Mouse (Mus musculus): ENCODE data around the gene Acss2.

The Acss2 gene

GRCm38 (mm10) chr2:155517455-155518423 is at the start of gene Acss2, which contains the start of gene Ggt7:
Gene Acss2 (plus strand): TSS chr2:155517948.
Gene Ggt7 (minus strand): TSS chr2:155518237.
- DNase-seq: peak; percentile 100

DNA sequence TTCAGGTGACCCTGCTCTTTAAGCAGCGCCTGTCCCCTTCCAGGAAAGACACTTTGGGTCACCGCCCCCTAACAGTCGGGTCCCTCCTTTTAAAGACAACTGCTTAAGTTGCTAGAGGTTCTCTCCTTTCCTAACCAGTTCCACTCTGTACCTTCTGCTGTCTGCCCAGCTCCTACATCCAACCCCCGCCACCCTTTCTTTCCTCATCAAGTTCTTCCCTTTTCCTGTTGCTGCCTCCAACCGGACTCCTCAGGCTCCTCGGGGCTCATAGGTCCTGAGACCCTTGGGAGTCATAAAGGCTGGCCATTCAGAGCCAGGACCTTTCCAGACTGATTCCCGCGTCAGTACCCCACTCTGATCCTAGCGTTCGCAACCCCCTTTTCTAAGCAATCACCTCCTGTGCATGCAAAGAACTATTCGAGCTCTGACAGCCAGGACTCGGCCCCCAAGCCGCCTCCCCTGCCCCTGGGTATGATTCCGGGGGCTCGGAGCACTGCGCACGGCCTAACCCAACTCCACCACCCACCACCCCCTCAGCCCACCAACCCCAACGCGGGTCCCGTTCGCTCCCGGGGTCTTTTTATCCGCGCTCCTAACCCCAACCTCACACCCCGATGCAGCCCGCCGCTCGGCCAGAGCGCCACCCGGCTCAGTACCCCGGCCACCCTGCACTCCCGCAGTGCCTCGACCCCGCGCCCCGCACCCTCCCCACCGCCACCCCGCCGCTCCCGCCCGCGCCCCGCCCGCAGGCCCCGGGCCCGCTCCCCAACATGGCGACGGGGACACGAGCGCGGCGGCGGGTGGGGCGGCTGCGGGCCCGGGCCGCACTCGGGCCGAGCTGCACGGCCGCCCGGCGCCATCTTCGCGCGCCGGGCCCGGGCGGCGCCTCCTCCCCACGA is 44.8 kb upstream of the Acss2 start:
- peak; percentile 72 for DNase-seq

GRCm38 (mm10) chr2:155473570-155474088 is 44.1 kb upstream of the Acss2 start, which contains the start of gene Ncoa6:
Gene Ncoa6 (minus strand): TSS chr2:155473894.
- DNase-seq: peak; percentile 51

- peak; percentile 89 for DNase-seq
Observed at GRCm38 (mm10) chr2:155482021-155482420, 35.7 kb upstream of the Acss2 start.

GRCm38 (mm10) chr2:155490998-155491397 is 26.8 kb upstream of the Acss2 start:
- DNase-seq: no peak

DNA sequence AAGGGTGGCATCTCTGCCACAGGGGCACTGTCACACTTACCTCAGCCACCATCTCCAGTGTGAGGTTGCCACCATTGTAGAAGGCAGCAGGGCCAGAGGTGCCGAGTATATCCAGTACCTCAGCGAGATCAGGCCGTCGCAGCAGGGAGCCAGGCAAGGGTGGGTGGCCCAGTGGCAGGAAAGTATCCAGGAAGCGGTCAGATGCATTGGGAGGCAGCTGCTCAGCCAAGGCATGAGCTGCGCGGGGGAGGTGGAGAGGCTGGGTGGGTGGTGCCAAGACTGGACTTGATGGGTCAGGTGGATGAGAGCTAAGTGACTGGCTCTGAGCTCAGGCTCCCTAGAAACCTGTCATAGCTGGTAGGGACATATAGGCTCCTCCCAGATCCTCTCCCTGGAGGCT is 15.2 kb upstream of the Acss2 start:
- DNase-seq: no peak

GRCm38 (mm10) chr2:155504440-155505355 is 13.1 kb upstream of the Acss2 start:
- peak; percentile 74 for DNase-seq

GRCm38 (mm10) chr2:155505811-155506210 is 11.9 kb upstream of the Acss2 start:
- no peak for DNase-seq

DNA sequence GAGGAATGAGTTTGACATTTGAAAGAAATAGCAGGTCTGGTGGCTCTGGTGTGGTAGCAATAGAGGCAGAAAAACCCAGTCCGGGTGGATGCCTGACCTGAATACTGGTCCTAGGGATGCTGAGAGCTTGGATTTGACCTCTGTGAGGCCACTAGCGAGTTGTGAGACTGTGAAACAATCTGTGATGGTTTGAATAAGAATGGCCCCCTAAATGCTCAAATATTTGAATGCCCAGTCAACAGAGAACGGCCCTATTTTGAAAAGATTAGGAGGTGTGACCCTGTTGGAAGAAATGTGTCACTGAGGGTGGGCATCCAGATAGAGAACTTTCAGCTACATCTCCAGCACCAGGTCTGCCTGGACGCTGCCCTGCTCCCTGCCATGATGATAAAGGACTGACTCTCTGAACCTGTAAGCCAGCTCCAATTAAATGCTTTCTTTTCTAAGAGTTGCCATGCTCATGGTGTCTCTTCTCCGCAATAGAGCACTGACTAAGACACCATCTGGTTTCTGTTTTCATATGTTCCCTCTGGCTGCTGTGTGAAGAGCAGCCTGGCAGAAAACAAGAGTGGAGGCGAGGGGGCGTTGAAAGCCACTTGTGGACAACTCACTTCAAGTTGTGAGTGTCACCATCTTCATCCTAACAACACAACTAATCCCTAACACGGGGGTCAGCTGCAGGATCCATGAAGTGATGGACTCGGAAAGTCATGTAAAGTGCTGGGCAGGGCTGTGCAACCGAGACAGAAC is 9.9 kb upstream of the Acss2 start:
- DNase-seq: no peak

- peak; percentile 78 for DNase-seq
Observed at GRCm38 (mm10) chr2:155512479-155512878, 5.3 kb upstream of the Acss2 start.

GRCm38 (mm10) chr2:155513543-155513942 is 4.2 kb upstream of the Acss2 start:
- no peak for DNase-seq

DNA sequence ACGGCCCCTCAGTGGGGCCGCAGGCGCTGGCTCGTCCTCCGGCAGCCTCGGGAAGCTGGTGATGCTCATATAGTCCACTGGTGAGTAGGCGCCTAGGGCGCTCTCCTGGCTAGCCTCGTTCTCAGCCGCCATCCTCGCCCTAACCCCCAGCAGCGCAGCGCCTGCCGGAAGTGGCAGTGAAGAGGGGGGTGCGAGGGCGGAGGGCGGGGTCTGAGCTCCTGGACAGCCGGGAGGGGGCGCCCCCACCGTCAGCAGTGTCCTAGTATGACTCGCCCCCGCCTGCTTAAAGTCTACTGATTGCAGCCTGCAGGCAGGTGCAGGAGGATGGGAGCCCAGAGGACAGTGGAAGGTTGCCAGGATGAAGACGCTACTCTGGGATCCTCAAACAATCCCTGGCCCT is 3.1 kb upstream of the Acss2 start:
- DNase-seq: peak; percentile 78

DNA sequence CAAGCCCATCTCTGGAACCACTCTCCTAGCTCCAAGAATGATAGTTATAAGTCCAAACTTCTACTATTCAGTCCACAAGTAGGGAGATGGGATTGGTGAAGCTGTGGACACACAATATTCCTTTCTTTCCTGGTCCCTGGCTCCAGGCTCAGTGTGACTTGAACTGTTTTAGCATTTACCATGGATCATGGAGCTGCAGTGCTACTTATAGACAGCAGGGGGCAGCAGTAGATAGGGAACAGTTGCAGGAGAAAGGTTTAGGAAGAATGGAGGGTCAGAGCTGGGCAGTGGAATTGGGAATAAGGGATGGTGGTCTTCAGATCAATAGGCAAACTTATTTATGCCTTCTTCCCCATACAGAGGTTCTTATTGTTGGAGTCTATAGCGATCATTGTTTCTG is 1.8 kb upstream of the Acss2 start:
- DNase-seq: peak; percentile 83

DNA sequence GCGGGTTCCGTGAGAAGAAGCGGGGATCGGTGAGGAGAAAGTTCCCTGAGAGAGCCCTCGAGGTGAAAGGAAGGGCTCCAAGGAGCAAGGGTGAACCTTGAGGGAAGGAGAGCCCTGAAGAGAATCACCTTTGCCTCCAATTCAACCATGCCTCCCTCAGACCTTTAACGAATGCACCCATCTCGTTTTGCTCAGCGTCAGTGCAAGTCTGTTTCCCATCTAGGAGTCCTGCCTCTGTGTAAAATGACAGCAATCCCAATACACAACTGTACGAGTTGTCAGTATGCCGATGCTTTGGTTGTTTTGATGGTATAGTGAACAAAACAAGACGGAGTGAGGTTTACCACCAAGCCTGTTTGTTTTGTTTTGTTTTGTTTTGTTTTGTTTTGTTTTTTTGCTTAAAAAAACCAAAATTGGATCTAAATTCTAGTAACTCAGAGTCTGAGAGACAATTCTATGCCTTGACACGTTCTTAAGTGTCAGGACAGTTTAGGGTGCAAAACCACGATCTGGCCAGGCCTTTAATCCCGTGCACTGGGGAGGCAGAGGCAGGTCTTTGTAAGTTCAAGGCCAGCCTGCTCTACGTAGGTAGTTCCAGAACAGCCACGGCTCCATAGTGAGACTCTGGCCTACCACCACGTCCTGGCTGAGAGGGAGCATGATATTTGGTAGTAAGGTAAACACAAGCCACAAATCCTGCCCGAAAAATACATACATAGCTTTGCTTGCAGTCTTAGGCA is 953 bp downstream of the Acss2 start:
- DNase-seq: no peak

GRCm38 (mm10) chr2:155523706-155524105 is 6.0 kb downstream of the Acss2 start:
- DNase-seq: no peak

DNA sequence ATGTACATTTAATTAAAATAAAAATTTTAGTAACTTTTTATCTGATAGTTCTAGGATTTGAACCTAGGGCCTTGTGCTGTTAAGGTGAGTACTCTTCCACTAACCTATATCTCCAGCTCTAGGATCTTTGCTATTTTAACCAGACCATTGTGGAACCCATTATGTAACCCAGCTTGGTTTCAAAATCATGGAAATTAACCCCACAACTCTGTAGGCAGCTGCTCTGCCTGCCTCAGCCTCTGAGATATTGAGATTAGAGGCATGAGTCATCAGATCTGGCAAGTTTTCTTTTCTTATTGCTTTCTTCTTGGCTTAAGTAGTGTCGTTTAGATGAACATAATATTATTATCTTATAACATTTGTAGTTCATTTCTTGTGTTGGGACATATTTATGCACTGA is 6.6 kb downstream of the Acss2 start:
- peak; percentile 10 for DNase-seq

DNA sequence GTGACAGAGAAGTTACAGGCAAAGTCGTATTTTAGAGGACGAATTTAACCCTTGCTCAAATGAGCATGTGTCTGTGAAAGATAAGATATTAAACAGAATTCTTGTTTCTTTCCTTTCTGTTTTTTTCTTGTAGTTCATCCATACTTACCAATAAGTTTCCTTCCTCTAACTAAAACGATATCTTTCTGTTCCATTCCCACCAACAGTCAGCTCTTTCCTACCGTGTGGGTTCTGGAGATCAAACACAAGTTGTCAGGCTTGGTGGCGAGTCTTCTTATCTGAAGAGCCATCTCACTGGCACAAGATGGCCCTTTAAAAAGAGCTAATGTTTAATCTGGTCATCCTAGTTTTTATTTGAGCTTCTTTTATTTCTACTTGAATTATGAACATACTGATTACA is 9.6 kb downstream of the Acss2 start:
- DNase-seq: no peak

DNA sequence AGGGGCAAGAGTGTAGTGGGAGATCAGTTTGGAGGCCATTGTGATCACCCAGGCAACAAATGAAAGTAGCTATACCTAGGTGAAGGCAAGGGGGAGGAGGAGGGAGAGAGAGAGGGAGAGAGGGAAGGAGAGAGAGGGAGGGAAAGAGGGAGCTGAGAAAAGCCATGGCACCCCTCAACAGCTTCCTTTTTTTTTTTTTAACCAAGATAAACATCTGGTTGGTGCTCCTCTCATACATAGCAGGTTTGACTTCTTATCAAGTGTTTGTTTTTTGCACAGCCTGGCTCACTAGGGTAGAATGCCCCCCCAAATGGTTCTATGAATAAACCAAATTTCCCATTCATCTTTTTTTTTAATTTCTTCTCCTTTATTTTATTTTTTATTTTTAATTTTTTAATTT is 18.5 kb downstream of the Acss2 start:
- DNase-seq: no peak

- DNase-seq: peak; percentile 20
Observed at GRCm38 (mm10) chr2:155537761-155538462, 20.2 kb downstream of the Acss2 start.
